Mouse (Mus musculus) embryonic facial prominence, embryonic 12.5 days (tissue): ENCODE measurements at regions not wholly inside any gene's neighbourhood (a gene's known extent, or its start where the extent isn't known, plus 50 kb on each side); places are given as distances from the start of the nearest gene placed in this dataset.

ENCODE experiments used
- ATAC-seq: fragments of 200-750 bp; cut with Nextera tagmentation; 2 replicates; pipeline ENCODE4 v1.8.0; 2017; ENCODE audit not compliant: insufficient number of reproducible peaks, insufficient read depth, low FRiP score, low TSS enrichment
- H3K27ac ChIP-seq: fragments of 300-500 bp; sonication (generic); 2 replicates; pipeline ENCODE4 v1.5.1; 2016; ENCODE audit warnings: mild to moderate bottlenecking
- H3K27me3 ChIP-seq: fragments of 300-500 bp; sonication (generic); 2 replicates; pipeline ENCODE4 v1.6.1; 2016; ENCODE audit warnings: mild to moderate bottlenecking, moderate library complexity
- H3K36me3 ChIP-seq: fragments of 300-500 bp; sonication (generic); 2 replicates; pipeline ENCODE4 v1.6.1; 2016; ENCODE audit warnings: mild to moderate bottlenecking
- H3K4me1 ChIP-seq: fragments of 300-500 bp; sonication (generic); 2 replicates; pipeline ENCODE4 v1.6.1; 2016
- H3K4me2 ChIP-seq: fragments of 300-500 bp; sonication (generic); replicated peaks from 2 replicates; pipeline ENCODE4 v1.6.1; 2016; ENCODE audit warnings: mild to moderate bottlenecking, moderate library complexity
- H3K4me3 ChIP-seq: fragments of 300-500 bp; sonication (generic); 2 replicates; pipeline ENCODE4 v1.5.1; 2016; ENCODE audit warnings: mild to moderate bottlenecking
- H3K9ac ChIP-seq: fragments of 300-500 bp; sonication (generic); 2 replicates; pipeline ENCODE4 v1.6.1; 2016; ENCODE audit warnings: mild to moderate bottlenecking, moderate library complexity
- H3K9me3 ChIP-seq: fragments of 300-500 bp; sonication (generic); 2 replicates; pipeline ENCODE4 v1.6.1; 2016; ENCODE audit warnings: mild to moderate bottlenecking, moderate library complexity
- WGBS: fragments of 180-500 bp; shearing (Covaris S2); methylation state at CpG from one replicate; pipeline ENCODE4 v1.1.7; 2016; 5-methylcytosine and 5-hydroxymethylcytosine counted together

DNA sequence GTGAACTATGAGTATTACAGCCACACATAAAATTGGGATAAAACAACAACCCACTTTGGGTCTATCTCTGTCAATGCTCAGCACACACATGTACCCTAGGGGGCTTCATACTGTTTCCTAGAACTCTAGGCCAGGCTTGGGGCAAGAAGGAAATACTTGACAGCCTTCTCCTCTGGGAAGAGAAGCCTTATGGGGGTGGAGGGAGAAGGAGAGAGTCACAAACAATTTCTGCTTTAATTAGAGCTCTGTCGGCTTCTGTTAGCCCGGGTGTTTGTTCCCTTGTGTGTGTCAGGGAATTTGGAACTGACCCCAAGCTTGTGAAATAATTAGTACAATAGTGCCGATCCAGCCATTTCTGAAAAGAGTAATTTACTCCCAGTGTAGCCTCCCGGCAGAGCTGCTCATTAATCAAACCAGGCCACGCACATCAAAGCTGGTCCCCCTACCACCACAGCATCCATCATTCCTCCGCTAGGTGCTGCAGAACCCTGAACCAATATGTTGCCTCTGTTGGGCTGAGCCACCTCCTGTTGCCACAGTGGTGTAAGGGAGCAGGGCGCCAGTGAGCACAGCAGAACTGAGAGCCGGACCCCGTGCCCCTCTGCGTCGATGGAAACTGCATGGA is 307.3 kb downstream of the Tmem114 start:
- Histone ChIP-seq H3K9ac (no peak overlapping the region), H3K27ac (no peak overlapping the region), H3K4me3 (no peak overlapping the region), H3K9me3 (no peaks in the 10 kb centered on the region), H3K27me3 (no peaks in the 10 kb centered on the region), H3K4me1 (no peaks in the 10 kb centered on the region), H3K4me2 (no peak overlapping the region), H3K36me3 (no peaks in the 10 kb centered on the region)
- 66% methylated on average over 11 of the region's 11 CpGs for WGBS
- ATAC-seq, result no peak

DNA sequence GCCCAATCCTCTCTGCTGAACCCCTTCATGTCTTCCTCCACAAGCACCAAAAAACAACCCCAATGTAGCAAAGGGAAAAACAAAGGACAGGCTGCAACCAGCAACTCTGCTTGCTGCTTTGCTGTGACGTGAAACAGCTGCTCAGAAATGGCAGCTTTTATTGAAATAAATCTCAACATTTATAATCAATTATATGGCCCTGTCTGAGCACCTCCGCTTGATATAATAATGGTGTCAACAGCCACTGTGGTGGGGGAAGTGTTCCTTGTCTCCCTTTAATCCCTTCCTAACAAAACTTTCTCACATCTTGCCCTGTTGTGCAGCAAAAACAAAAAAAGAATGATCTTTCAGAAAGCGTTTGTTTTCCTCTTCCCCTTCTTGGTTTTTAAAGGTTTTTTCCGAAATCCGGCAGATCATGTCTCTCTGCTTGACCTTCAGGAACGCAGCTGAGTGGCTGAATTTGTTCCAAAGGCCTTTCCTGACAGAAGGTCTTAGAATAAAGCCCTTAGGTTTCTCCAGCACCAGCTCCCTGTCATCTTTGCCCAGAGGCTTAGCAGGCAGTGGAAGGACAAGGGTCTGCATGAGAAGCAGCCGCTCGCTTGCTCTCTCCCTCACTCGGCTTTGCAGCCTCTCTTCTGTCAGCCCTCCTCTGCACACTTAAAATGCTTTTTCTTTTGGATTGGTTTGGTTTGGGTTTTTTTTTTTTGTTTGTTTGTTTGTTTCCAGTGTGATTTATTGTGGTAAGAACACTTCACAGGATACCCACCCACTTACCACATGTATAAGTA is 313.4 kb downstream of the Tmem114 start:
- no peak overlapping the region for H3K4me2 ChIP-seq
- no peak overlapping the region for H3K4me3 ChIP-seq
- no peak overlapping the region for H3K27ac ChIP-seq
- no peaks in the 10 kb centered on the region for H3K27me3 ChIP-seq
- WGBS, result 43% methylated on average over 9 of the region's 9 CpGs
- no peak for ATAC-seq
- H3K9ac ChIP-seq, result no peak overlapping the region
- H3K9me3 ChIP-seq, result no peaks in the 10 kb centered on the region
- no peaks in the 10 kb centered on the region for H3K4me1 ChIP-seq
- no peaks in the 10 kb centered on the region for H3K36me3 ChIP-seq

DNA sequence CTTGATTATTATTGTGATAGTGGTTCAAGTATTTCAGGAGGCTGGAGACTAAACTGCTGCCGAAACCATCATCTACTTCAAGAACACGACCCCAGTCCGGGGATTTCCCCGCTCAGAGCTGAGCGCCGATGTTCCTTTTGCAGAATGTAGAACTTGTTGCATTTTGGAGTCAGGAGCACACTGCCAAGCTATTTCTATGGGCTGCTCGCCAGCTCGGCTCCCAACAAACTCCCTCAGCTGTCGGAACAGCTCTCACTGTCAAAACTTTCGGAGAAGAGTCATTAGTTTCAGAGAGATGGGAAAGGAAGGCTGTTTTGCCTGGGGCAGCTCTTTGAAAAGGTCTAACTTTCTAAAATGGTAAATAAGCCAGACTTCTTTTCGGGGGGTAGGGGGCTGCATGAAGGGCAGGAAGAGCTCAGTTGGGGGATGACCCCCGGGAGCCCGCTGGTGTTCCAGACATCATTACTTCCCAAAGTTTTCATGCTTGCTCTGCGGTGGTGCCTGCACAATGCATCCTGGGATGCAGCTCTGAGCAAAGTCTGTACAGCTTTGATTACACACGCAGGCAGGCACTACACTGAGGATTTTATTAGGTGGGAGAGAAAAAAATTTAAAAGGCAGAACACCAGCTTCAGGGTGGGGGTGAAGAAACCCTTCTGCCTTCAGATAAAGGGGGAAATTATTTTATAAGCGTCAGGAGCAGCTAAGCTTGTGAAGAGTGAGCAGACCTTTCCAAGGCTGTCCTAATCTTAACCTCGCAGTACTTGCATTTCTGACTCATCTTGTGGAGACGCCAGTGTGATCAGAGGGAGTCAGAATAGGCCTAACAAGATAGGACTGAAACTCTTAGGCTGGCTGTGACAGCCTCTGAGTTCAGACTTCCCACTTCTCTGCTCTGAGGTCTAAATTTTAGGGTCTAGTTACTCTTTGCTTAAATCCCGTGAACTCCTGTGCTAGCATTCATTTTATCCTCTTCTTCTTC is 316.5 kb downstream of the Tmem114 start:
- WGBS, result 51% methylated on average over 19 of the region's 19 CpGs
- H3K27me3 ChIP-seq, result no peaks in the 10 kb centered on the region
- no peaks in the 10 kb centered on the region for H3K9me3 ChIP-seq
- no peak overlapping the region for H3K9ac ChIP-seq
- peak overlapping the region; percentile 26; the same call in 1 of the 2 replicates for H3K4me2 ChIP-seq
- no peaks in the 10 kb centered on the region for H3K4me1 ChIP-seq
- H3K27ac ChIP-seq, result no peak overlapping the region
- no peak for ATAC-seq
- no peaks in the 10 kb centered on the region for H3K36me3 ChIP-seq
- H3K4me3 ChIP-seq, result no peak overlapping the region

DNA sequence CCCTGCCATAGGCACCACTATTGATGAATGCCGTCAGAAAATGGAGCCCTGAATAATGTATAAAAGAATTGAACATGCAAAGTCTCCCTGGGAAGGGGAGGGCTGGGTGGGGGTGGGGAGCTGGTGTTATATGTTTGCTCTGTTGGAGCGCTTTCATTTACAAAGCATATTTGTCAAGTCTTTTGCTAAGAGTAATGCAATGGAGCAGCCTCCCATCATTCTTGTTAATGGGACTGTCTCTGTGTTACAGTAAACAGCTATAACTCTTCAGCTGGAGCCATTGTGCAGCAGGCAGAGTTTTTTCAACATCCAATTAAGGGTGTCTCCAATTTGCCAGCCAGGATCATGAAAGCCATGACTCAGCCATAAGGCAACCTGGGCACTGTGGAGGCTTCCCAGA is 345.9 kb downstream of the Tmem114 start:
- H3K4me1 ChIP-seq, result no peaks in the 10 kb centered on the region
- H3K27me3 ChIP-seq, result no peaks in the 10 kb centered on the region
- H3K9me3 ChIP-seq, result no peaks in the 10 kb centered on the region
- no peak for ATAC-seq
- 85% methylated on average over 2 of the region's 2 CpGs for WGBS
- H3K27ac ChIP-seq, result no peak overlapping the region
- no peak overlapping the region for H3K4me3 ChIP-seq
- no peaks in the 10 kb centered on the region for H3K36me3 ChIP-seq
- H3K9ac ChIP-seq, result no peak overlapping the region
- H3K4me2 ChIP-seq, result no peak overlapping the region

DNA sequence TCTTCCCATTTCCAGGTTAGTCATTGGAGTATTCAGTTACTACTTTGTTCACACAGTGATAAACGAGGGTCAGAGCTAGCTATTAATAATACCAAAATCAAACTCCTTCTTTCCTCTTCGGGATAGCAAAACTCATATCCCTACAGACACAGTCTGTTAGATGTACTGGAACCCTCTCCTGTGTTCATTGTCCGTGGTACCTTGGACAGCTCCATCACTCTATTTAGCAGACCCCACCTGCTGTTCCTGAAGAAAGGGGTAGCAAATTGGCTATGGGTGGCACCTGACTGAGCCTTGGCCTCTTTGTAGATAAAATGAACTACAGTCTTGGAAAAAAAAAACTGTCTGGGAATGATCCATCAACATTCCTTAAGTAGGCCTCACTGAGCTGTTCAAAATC is 346.5 kb downstream of the Tmem114 start:
- no peak for ATAC-seq

DNA sequence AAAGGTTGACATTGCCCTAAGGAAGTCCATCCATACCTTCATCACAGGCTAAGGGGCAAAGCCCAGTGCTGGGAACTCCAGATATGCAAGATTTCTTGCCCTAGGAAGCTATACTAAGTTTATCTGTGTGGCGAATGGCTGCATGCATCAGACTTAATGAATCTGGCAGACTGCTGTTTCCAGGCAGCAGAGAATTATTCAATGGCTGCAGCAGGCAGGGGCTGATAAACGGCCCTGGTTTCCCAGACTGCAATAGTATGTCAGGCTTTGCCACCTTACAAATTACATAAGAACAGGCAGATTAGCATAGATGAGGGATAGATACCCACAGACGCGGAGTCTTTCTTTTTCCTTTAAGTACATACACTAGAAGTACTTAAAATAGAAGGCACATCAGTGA is 350.2 kb downstream of the Tmem114 start:
- Histone ChIP-seq H3K36me3 (no peaks in the 10 kb centered on the region), H3K27me3 (no peaks in the 10 kb centered on the region), H3K27ac (no peak overlapping the region), H3K9ac (no peak overlapping the region), H3K4me3 (no peak overlapping the region), H3K9me3 (no peaks in the 10 kb centered on the region), H3K4me1 (no peaks in the 10 kb centered on the region), H3K4me2 (no peak overlapping the region)
- WGBS, result 77% methylated on average over 4 of the region's 4 CpGs
- no peak for ATAC-seq

More for the DNA sequence above, 346.5 kb downstream of the Tmem114 start:
- Histone ChIP-seq H3K4me2 (no peak overlapping the region), H3K36me3 (no peaks in the 10 kb centered on the region), H3K4me3 (no peak overlapping the region), H3K9me3 (no peaks in the 10 kb centered on the region), H3K9ac (no peak overlapping the region), H3K4me1 (no peaks in the 10 kb centered on the region), H3K27ac (no peak overlapping the region), H3K27me3 (no peaks in the 10 kb centered on the region)
- 59% methylated on average over 3 of the region's 3 CpGs for WGBS

DNA sequence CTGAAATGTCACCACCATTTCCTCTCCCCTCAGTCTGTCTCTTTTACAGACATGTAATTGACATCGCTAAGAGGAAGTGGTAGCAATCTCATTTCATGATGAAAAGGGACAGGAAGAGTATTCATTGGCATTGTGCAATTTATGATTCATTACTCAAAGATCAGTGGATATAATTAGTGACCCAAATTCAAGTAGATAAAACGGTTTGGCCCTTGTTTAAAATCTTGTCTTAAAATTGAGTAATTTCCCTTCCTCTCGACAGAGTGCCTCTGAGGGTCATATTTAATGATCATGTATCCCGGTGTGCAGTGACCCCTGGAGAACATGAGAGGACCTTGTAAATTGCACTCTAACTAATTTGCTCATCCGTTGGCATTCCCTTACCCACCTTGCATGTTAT is 371.0 kb downstream of the Tmem114 start:
- H3K9ac ChIP-seq, result no peak overlapping the region
- no peaks in the 10 kb centered on the region for H3K36me3 ChIP-seq
- no peaks in the 10 kb centered on the region for H3K4me1 ChIP-seq
- no peak overlapping the region for H3K4me2 ChIP-seq
- no peaks in the 10 kb centered on the region for H3K27me3 ChIP-seq
- H3K27ac ChIP-seq, result no peak overlapping the region
- no peak for ATAC-seq
- no peaks in the 10 kb centered on the region for H3K9me3 ChIP-seq
- WGBS, result 50% methylated on average over 5 of the region's 5 CpGs
- H3K4me3 ChIP-seq, result no peak overlapping the region

DNA sequence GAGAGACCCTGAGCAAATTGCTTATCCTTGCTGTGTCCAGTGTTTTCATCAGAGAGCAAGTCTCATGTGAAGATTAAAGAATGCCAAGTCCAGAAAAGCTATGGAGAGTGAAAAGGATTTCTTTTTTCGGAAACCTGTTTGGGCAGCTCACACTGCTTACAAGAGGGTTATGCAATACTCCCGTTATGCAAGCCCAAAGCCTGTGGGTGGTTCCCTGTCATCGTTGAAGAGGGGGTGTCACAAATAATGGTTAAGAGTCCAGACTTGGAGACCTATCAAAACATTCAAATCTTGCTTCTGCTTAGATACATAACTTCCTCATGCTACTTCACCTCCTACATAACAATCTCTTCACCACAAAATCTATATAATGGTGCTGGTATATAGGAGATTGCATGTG is 416.0 kb downstream of the Tmem114 start:
- H3K27ac ChIP-seq, result no peak overlapping the region
- no peak for ATAC-seq

DNA sequence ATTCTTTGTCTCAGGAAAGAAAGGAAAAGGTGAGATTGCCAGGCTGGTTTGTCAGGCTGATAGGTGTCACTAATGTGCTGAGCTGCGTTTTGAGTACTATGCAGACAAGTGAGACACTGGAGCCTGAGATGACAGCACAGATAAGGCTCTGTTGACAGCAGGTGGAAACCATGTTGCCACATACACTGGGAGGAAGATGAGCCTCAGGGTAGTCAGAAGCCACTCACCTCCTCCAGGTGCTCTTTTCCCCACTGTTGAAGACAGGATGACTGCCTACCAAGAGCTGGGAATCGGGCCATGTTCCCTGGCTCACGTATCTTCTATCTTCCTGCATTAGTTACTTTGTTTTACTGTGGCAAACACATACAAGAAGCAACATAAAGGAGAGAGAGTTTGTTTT is 418.3 kb downstream of the Tmem114 start:
- no peak for ATAC-seq
- Histone ChIP-seq H3K36me3 (no peaks in the 10 kb centered on the region), H3K4me2 (no peak overlapping the region), H3K27me3 (no peaks in the 10 kb centered on the region), H3K4me1 (no peaks in the 10 kb centered on the region), H3K9me3 (no peaks in the 10 kb centered on the region), H3K27ac (no peak overlapping the region), H3K4me3 (no peak overlapping the region), H3K9ac (no peak overlapping the region)
- 85% methylated on average over 3 of the region's 3 CpGs for WGBS

More for the DNA sequence above, 416.0 kb downstream of the Tmem114 start:
- Histone ChIP-seq H3K9ac (no peak overlapping the region), H3K27me3 (no peaks in the 10 kb centered on the region), H3K4me2 (no peak overlapping the region), H3K4me3 (no peak overlapping the region), H3K36me3 (no peaks in the 10 kb centered on the region), H3K4me1 (no peaks in the 10 kb centered on the region), H3K9me3 (no peaks in the 10 kb centered on the region)
- 78% methylated on average over 3 of the region's 3 CpGs for WGBS

DNA sequence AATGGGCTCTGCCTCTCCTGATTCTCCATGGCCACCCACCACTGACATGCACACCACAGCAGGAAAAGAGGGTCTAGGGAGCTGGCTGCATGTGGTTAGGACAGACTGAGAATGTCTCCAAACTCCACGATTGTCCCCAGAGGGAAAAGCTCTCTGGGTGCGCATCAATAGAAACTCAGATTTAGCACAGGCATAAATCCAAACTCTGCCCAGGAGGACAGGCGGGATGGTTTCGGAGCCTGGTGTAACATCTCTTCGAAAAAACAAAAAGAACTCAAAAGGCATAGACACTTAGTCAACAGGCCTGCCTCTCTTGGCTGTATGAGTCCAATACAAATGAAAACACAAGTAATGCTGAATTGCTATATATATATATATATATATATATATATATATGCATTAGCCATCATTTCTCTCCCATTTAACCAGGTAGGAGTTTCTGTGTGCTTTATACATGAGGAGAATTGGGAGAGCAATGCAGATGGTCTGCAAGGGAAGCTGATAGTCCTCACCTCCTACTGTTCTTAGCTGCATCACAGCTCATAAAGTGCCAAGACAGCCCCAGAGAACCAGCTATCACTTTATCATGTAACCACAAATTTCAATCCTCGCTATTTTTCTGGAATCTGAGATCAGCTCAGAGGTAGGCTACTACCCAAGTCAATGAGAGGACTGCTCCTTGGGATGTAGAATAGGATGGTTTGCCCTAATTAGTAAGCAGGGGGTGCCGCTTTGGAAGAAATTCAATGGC is 422.4 kb downstream of the Tmem114 start:
- Histone ChIP-seq H3K4me1 (no peaks in the 10 kb centered on the region), H3K9ac (no peak overlapping the region), H3K4me3 (no peak overlapping the region), H3K36me3 (no peaks in the 10 kb centered on the region), H3K4me2 (no peak overlapping the region), H3K27me3 (no peaks in the 10 kb centered on the region), H3K9me3 (no peaks in the 10 kb centered on the region), H3K27ac (no peak overlapping the region)
- 84% methylated on average over 7 of the region's 7 CpGs for WGBS
- ATAC-seq, result no peak

DNA sequence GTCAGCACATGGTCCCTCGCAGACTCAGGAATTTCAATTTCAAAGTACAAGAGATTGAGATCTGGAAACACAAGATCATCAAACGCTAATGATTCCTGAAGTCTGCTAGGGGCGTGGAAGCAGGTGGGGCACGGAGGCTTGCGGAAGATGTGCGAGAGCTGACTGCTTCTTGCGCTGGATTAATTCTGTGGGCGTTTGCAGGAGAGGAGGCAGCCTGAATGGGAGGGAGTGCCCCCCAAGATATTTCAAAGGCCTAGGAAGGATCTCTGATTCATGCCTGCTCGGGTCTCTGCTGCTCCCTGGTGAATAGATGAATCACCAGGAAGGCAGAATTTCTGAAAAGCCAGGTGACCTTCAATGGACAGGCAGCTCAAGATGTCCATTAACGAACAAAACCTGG is 442.1 kb downstream of the Tmem114 start:
- H3K4me3 ChIP-seq, result no peak overlapping the region
- H3K4me1 ChIP-seq, result no peaks in the 10 kb centered on the region
- no peak overlapping the region for H3K9ac ChIP-seq
- 56% methylated on average over 10 of the region's 10 CpGs for WGBS
- H3K9me3 ChIP-seq, result no peaks in the 10 kb centered on the region
- H3K36me3 ChIP-seq, result no peaks in the 10 kb centered on the region
- H3K4me2 ChIP-seq, result no peak overlapping the region
- no peak overlapping the region for H3K27ac ChIP-seq
- ATAC-seq, result no peak
- no peaks in the 10 kb centered on the region for H3K27me3 ChIP-seq
